Mouse (Mus musculus) limb, embryonic 13.5 days (tissue): ENCODE data around the gene Ccdc27. TPM values are rescaled to one million over a fixed set of nuclear protein-coding genes. Genes with fewer than 3 reads are reported as not detected.

Source experiments
- ATAC-seq: fragments of 200-750 bp; cut with Nextera tagmentation; 2 replicates; pipeline ENCODE4 v1.8.0; 2017; ENCODE audit warnings: low read depth, moderate number of reproducible peaks, moderate TSS enrichment; ENCODE audit not compliant: low FRiP score
- H3K27ac ChIP-seq: fragments of 300-500 bp; sonication (generic); 2 replicates; pipeline ENCODE4 v1.5.1; 2015; ENCODE audit warnings: inconsistent platforms, mild to moderate bottlenecking, moderate library complexity
- H3K27me3 ChIP-seq: fragments of 300-500 bp; sonication (generic); 2 replicates; pipeline ENCODE4 v1.6.1; 2015; ENCODE audit warnings: mild to moderate bottlenecking, inconsistent platforms
- H3K36me3 ChIP-seq: fragments of 300-500 bp; sonication (generic); 2 replicates; pipeline ENCODE4 v1.6.1; 2015; ENCODE audit warnings: inconsistent platforms, mild to moderate bottlenecking, moderate library complexity
- H3K4me1 ChIP-seq: fragments of 300-500 bp; sonication (generic); 2 replicates; pipeline ENCODE4 v1.6.1; 2015; ENCODE audit warnings: inconsistent platforms
- H3K4me2 ChIP-seq: fragments of 300-500 bp; sonication (generic); replicated peaks from 2 replicates; pipeline ENCODE4 v1.6.1; 2015; ENCODE audit warnings: inconsistent platforms, mild to moderate bottlenecking, moderate library complexity
- H3K4me3 ChIP-seq: fragments of 300-500 bp; sonication (generic); 2 replicates; pipeline ENCODE4 v1.5.1; 2015; ENCODE audit warnings: moderate library complexity, mild to moderate bottlenecking, inconsistent platforms
- H3K9ac ChIP-seq: fragments of 300-500 bp; sonication (generic); 2 replicates; pipeline ENCODE4 v1.6.1; 2015; ENCODE audit warnings: mild to moderate bottlenecking, inconsistent platforms
- H3K9me3 ChIP-seq: fragments of 300-500 bp; sonication (generic); 2 replicates; pipeline ENCODE4 v1.6.1; 2016; ENCODE audit warnings: inconsistent platforms
- WGBS: fragments of 180-500 bp; shearing (Covaris S2); methylation state at CpG from one replicate; pipeline ENCODE4 v1.1.7; 2015; 5-methylcytosine and 5-hydroxymethylcytosine counted together
- polyA plus RNA-seq: library from polyadenylated mRNA; unstranded; fragments of >200 nt; fragmentation: Nextera tagmentation; extraction: Ambion mirVana; gene quantifications from 2 replicates; pipeline ENCODE4 v1.2.1, GENCODE M21; 2015

Ccdc27 gene
- polyA plus RNA-seq, 1 experiment from 2014 or later: not detected

DNA sequence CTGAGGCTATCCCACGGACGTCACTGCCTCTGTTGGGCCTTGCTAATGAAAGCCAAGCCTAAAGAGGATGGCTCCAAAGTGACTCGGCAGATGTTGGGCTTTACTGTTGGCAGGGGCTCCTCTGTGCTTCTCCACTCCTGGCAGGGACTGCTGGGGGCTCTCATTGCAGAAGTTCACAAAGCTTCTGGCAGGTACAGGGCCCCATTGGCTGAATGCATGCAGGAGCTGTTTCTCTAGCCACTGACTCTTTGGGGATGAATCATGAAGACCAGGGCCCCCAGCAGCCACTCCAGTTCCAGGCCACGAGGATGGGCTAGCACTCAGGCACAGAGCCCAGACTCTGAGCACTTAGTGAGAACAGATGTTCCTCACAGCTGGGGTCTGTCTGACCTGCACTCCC lies 15.2 kb upstream of the Ccdc27 start:
- no peaks in the 10 kb centered on the region for H3K9me3 ChIP-seq
- no peak overlapping the region for H3K4me3 ChIP-seq
- no peaks in the 10 kb centered on the region for H3K36me3 ChIP-seq
- H3K4me1 ChIP-seq: peaks cover 14% of the 10 kb centered on the region
- H3K9ac ChIP-seq: no peak overlapping the region
- 0 out of 2 replicates have a peak, but pooled peaks cover 6% of the 10 kb centered on the region for H3K27me3 ChIP-seq
- ATAC-seq: no peak
- WGBS: 41% methylated on average over 4 of the region's 4 CpGs
- H3K4me2 ChIP-seq: no peak overlapping the region
- H3K27ac ChIP-seq: no peak overlapping the region

DNA sequence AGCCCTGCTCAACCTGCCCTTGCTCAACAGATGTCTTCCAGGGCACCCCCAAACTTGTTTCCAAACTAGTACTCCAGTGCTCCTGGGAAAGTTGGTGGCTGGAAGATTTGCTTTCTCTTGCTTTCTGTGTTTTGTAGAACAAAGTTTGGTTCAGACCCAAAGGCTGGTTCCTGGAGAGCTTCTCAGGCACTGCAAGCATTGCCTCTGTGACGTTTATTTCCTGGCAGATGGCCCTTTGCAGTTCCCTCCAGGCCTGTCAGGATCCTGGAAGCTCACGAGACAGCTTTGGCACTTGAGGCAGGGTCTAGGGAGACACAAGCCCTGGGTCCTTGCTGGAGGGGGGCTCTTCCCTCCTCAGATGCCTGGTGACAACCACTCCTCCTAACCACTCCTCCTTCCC lies 14.2 kb upstream of the Ccdc27 start:
- Histone ChIP-seq H3K4me1 (peaks cover 14% of the 10 kb centered on the region), H3K27ac (no peak overlapping the region), H3K4me2 (no peak overlapping the region), H3K9me3 (no peaks in the 10 kb centered on the region), H3K4me3 (no peak overlapping the region), H3K9ac (no peak overlapping the region), H3K27me3 (0 out of 2 replicates have a peak, but pooled peaks cover 6% of the 10 kb centered on the region), H3K36me3 (no peaks in the 10 kb centered on the region)
- WGBS: 46% methylated on average over 2 of the region's 2 CpGs
- ATAC-seq: no peak

DNA sequence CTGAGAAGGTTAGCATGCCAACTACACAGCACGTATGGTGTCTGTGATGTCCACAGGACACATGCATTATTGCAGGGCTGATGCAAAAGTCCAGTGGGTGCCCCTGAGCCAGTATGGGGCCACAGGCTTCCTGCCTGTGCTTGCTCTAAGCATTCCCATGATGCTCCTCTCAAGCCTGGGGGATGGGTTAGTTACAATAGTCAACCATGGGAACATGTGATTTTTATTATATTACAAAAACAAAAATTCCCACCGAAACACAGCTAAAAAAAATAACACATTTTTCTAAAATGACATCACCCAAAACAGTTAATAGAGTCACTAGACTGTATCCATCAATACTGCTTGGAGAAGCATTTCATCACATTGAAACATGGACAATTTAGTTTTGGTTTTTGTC lies 13.6 kb upstream of the Ccdc27 start:
- H3K36me3 ChIP-seq: no peaks in the 10 kb centered on the region
- no peak overlapping the region for H3K27ac ChIP-seq
- 61% methylated on average over 2 of the region's 2 CpGs for WGBS
- peaks cover 14% of the 10 kb centered on the region for H3K4me1 ChIP-seq
- H3K4me3 ChIP-seq: no peak overlapping the region
- 0 out of 2 replicates have a peak, but pooled peaks cover 6% of the 10 kb centered on the region for H3K27me3 ChIP-seq
- ATAC-seq: no peak
- H3K9me3 ChIP-seq: no peaks in the 10 kb centered on the region
- H3K4me2 ChIP-seq: no peak overlapping the region
- no peak overlapping the region for H3K9ac ChIP-seq

DNA sequence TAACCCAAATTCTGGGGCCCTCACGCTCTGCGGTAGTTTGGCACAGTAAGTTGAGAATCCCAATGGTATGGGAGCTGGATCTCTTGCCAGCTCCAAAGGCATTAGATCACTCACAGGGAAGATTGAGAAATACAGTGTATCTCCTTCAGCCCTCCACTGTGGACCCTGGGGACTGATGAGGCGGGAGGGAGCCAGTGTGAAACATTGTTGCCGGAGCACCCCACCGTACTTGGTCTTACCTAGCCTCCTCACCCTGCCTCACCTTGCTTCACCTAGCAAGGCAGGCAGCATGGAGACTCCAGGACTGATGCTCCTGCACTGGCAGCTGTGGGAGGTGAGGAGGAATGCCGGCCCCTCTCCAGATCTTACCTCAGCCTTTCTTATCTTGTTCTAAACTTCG lies 13.0 kb upstream of the Ccdc27 start:
- WGBS: 86% methylated on average over 7 of the region's 7 CpGs
- Histone ChIP-seq H3K27ac (no peak overlapping the region), H3K4me3 (no peak overlapping the region), H3K4me2 (no peak overlapping the region), H3K9ac (no peak overlapping the region), H3K36me3 (no peaks in the 10 kb centered on the region), H3K4me1 (peaks cover 14% of the 10 kb centered on the region), H3K9me3 (no peaks in the 10 kb centered on the region), H3K27me3 (0 out of 2 replicates have a peak, but pooled peaks cover 6% of the 10 kb centered on the region)
- ATAC-seq: no peak

GRCm38 (mm10) chr4:154053065-154053464 lies 10.6 kb upstream of the Ccdc27 start:
- no peaks in the 10 kb centered on the region for H3K9me3 ChIP-seq
- no peaks in the 10 kb centered on the region; the same call in 1 of the 2 replicates for H3K27me3 ChIP-seq
- 63% methylated on average over 4 of the region's 4 CpGs for WGBS
- no peak for ATAC-seq
- no peak overlapping the region for H3K4me3 ChIP-seq
- no peak overlapping the region for H3K4me2 ChIP-seq
- H3K4me1 ChIP-seq: peaks cover 14% of the 10 kb centered on the region
- no peak overlapping the region for H3K27ac ChIP-seq
- H3K36me3 ChIP-seq: no peaks in the 10 kb centered on the region
- no peak overlapping the region for H3K9ac ChIP-seq

DNA sequence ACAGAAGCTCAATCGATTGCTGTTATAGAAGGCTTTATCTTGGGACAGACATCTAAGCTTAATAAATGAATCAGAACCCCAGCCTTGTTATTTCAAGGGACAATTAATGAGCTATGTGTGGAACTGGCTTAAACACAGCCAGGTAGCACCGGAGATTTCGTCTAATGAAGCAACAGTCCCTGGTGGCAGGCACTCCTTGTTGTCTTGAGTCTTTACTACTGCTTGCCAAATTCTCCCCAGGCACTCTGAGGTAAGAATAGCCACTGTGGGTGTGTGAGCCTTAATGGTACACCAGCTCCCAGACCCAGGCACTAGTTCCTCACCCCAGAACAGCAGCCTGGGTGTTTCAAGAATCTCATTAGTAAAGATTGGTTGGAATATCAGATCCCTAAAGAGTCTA lies 8.9 kb upstream of the Ccdc27 start:
- no peaks in the 10 kb centered on the region for H3K36me3 ChIP-seq
- no peak overlapping the region for H3K4me3 ChIP-seq
- H3K9me3 ChIP-seq: no peaks in the 10 kb centered on the region
- ATAC-seq: no peak
- no peak overlapping the region for H3K27ac ChIP-seq
- H3K4me1 ChIP-seq: peaks cover 4% of the 10 kb centered on the region
- H3K9ac ChIP-seq: no peak overlapping the region
- whole genome bisulfite sequencing: 87% methylated on average over 3 of the region's 3 CpGs
- no peaks in the 10 kb centered on the region; the same call in 1 of the 2 replicates for H3K27me3 ChIP-seq
- H3K4me2 ChIP-seq: no peak overlapping the region

DNA sequence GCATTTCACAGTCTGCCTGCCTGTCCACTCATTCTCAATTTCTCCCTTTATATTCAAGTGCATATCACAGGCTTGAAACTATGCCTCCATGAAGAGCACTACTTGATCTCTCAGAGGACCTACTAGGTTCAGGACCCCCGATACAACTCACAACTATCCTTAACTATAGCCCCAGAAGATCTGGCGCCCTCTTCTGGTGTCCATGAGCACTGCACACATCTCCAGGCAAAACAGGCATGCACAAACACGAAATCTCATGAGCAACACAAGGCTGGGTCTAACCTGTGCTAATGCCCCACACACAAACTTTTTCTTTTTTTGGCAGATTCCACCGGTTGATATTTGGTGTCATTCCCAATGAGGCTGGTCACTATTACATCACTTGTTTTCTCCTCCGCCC lies 3.4 kb upstream of the Ccdc27 start:
- H3K4me2 ChIP-seq: no peak overlapping the region
- ATAC-seq: no peak
- no peaks in the 10 kb centered on the region for H3K9me3 ChIP-seq
- H3K27me3 ChIP-seq: peaks cover under 1% of the 10 kb centered on the region; the same call in 1 of the 2 replicates
- H3K9ac ChIP-seq: no peak overlapping the region
- no peaks in the 10 kb centered on the region for H3K4me1 ChIP-seq
- H3K4me3 ChIP-seq: no peak overlapping the region
- H3K36me3 ChIP-seq: no peaks in the 10 kb centered on the region
- WGBS: 68% methylated on average over 5 of the region's 5 CpGs
- no peak overlapping the region for H3K27ac ChIP-seq

DNA sequence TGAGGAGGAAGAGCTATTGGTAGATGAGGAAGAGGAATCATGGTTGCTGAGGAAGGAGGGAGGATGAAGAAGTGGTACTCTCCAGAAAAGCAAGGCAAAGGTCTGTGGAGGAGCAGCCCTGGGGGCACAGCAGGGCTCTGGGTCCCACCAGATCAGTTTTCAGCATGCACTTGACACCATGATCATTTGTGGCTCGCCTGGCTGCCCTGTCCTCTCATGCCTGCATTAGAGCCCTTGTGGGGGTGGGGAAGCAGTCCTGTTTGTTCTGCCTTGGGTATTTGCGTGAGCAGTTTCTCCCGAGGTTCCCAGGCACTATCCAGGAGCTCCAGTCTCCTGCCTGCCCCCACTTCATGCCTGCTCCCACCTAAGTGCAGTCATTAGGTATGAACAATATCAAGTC lies 5.4 kb downstream of the Ccdc27 start:
- WGBS: 28% methylated on average over 3 of the region's 3 CpGs
- H3K27me3 ChIP-seq: peaks cover 17% of the 10 kb centered on the region; the same call in 1 of the 2 replicates
- no peaks in the 10 kb centered on the region for H3K9me3 ChIP-seq
- H3K4me1 ChIP-seq: no peaks in the 10 kb centered on the region
- H3K9ac ChIP-seq: no peak overlapping the region
- no peak overlapping the region for H3K4me2 ChIP-seq
- H3K27ac ChIP-seq: no peak overlapping the region
- ATAC-seq: no peak
- no peak overlapping the region for H3K4me3 ChIP-seq
- H3K36me3 ChIP-seq: no peaks in the 10 kb centered on the region

- Histone ChIP-seq H3K27ac (no peak overlapping the region), H3K36me3 (no peaks in the 10 kb centered on the region), H3K4me3 (no peak overlapping the region), H3K9me3 (no peaks in the 10 kb centered on the region), H3K27me3 (peaks cover 49% of the 10 kb centered on the region), H3K9ac (no peak overlapping the region), H3K4me2 (no peak overlapping the region), H3K4me1 (peaks cover 15% of the 10 kb centered on the region)
- no peak for ATAC-seq
Observed at GRCm38 (mm10) chr4:154028646-154029045, 13.8 kb downstream of the Ccdc27 start.

DNA sequence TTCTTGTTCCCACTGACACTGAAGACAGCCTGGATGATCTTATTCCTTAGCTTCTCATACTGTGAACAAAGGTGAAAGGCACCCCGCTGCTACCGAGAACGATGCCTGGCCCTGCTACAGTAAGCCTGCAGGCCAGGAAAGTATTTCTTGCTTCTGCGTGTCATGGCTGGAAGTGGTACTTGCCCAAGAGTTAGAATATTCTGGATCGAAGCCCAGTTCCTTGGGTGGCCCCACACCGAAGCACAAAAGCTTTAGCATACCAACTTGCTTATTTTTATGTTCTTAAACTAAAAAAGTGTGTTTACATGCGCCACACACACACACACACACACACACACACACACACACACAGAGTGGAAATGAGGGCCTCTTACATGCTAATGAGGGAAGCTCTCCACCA lies 14.4 kb downstream of the Ccdc27 start:
- Histone ChIP-seq H3K4me2 (no peak overlapping the region), H3K27ac (no peak overlapping the region), H3K27me3 (peaks cover 53% of the 10 kb centered on the region), H3K9ac (no peak overlapping the region), H3K4me3 (no peak overlapping the region), H3K36me3 (no peaks in the 10 kb centered on the region), H3K9me3 (no peaks in the 10 kb centered on the region), H3K4me1 (peaks cover 15% of the 10 kb centered on the region)
- WGBS: 79% methylated on average over 7 of the region's 7 CpGs
- no peak for ATAC-seq

- ATAC-seq: no peak
- no peak overlapping the region for H3K27ac ChIP-seq
- H3K4me3 ChIP-seq: peak overlapping the region; percentile 40
- 16% methylated on average over 2 of the region's 2 CpGs for WGBS
- H3K36me3 ChIP-seq: peaks cover 9% of the 10 kb centered on the region
- H3K27me3 ChIP-seq: peaks cover 55% of the 10 kb centered on the region
- H3K9me3 ChIP-seq: no peaks in the 10 kb centered on the region
- peak overlapping the region; percentile 73 for H3K4me2 ChIP-seq
- peak overlapping the region; percentile 62 for H3K9ac ChIP-seq
- peaks cover 15% of the 10 kb centered on the region for H3K4me1 ChIP-seq
Observed at GRCm38 (mm10) chr4:154026441-154026761, 16.1 kb downstream of the Ccdc27 start.

DNA sequence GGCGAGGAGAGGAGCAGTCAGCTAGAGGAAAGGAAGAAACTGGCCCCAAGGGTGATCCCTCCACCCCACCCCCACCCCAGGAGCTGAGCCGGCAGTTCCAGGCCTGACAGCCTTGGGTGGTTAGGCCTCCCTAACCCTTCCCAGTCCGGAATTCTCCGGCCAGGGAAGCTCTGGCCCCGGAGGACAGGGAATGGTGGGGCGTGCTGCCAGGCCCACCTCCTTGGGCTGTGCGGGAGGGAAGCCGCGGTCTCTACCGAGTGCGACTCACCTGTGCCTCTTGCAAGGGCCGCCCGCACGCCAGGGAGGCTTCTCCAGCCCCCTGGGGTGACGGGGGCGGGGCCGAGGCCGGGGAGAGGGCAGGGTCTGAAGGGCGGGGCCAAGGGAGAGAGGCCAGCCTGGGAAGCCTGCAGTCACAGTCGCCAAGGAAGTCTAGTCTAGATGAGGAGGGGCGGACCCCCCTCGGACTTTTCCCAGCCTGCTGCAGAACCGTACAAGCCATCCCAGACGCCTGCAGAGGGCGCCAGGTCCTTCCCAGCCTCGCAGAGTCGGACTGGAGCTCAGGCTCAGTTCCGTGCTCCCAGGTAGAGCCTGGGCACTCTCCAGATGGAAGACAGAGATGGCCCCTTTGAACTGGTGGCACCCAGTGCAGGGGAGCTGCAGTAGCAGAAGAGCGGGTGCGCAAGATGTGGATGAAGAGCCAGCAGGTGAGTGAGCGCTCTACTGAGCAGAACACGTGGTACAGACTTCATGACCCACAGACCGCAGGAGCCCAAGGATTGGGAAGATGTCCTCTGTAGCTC lies 16.6 kb downstream of the Ccdc27 start, which contains the start of gene Smim1:
Smim1 (minus strand) TSS at position 590 of the 800 bp plus-strand sequence.
- WGBS: 2% methylated on average over 33 of the region's 33 CpGs
- Histone ChIP-seq H3K9ac (peak within 1 kb of the TSS; percentile 62), H3K9me3 (no peaks in the 10 kb centered on the region), H3K27me3 (peaks cover 53% of the 10 kb centered on the region), H3K4me1 (peaks cover 15% of the 10 kb centered on the region), H3K36me3 (peaks cover 14% of the 10 kb centered on the region), H3K27ac (no peak within 1 kb of the TSS; the same call in 1 of the 2 replicates), H3K4me2 (peak within 1 kb of the TSS; percentile 73), H3K4me3 (peak within 1 kb of the TSS; percentile 40)
- peak; percentile 66; the same call in 1 of the 2 replicates for ATAC-seq
